Comparison of ENCODE assay signal across 11 mouse cellular contexts in the genomic region with DNA sequence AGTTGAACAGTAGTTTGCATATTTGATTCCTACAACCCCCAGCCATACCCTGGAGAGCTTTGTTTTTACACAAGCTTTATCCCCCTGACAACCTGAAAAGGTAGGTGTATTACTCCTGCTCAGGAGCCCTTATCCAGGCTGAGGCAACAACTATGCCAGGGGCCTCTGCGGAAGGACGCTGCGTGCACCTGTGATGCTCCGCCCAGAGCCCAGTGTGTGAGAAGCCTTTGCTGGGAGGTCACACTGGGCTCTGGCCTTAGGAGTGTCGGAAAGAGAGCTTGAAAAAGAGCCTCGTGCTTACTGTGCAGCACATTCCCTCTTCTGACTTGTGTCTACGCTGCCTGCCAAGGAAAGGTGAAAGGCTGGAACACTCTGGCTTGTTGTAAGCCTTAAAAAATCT. TPM values are rescaled to one million over a fixed set of nuclear protein-coding genes. Genes with fewer than 3 reads are reported as not detected.
DNase-seq lines count a peak whose midpoint lies in the region; ATAC-seq and TF ChIP-seq lines count a peak whose summit lies in the region.
"Had no signal": no experiment of that assay in that cellular context is flagged by ENCODE, and none has a peak within 500 bp of the region (broad histone marks: within the 10 kb centered on the region; RNA-seq: fewer than 3 reads in every experiment).

No protein-coding gene starts in this region.

- peak overlapping the region; percentile 26 for H3K4me3 ChIP-seq in erythroblast, embryonic 14.5 days (replicated peaks)
- no peak overlapping the region for H3K4me3 ChIP-seq in lung, embryonic 14.5 days (ENCODE audit: low read depth, low read length)
- no peak overlapping the region; a peak in 1 of 4 replicates for H3K4me3 ChIP-seq in liver, embryonic 14.5 days (ENCODE audit: insufficient read depth in 1 of 2, low read depth in 2 of 2, low read length in 2 of 2)
- H3K4me3 ChIP-seq: hindbrain, embryonic 15.5 days; left cerebral cortex, adult 2 months; midbrain, embryonic 15.5 days had no signal

- H3K27ac ChIP-seq in lung, embryonic 14.5 days (ENCODE audit: low read depth): peak overlapping the region; percentile 31; the same call in 1 of the 2 replicates
- H3K27ac ChIP-seq in liver, embryonic 14.5 days: peak overlapping the region; percentile 90
- H3K27ac ChIP-seq: hindbrain, embryonic 15.5 days; left cerebral cortex, adult 2 months; midbrain, embryonic 15.5 days had no signal

- no peaks in the 10 kb centered on the region for H3K27me3 ChIP-seq in erythroblast, embryonic 14.5 days (ENCODE audit: control insufficient read depth)
- no peaks in the 10 kb centered on the region for H3K27me3 ChIP-seq in lung, embryonic 14.5 days (ENCODE audit: insufficient read depth, low read length)
- no peaks in the 10 kb centered on the region for H3K27me3 ChIP-seq in liver, embryonic 14.5 days (ENCODE audit: control insufficient read depth, insufficient read depth, low read length)
- H3K27me3 ChIP-seq: hindbrain, embryonic 15.5 days; midbrain, embryonic 15.5 days had no signal

- H3K36me3 ChIP-seq in erythroblast, embryonic 14.5 days (ENCODE audit: control insufficient read depth): peaks cover 56% of the 10 kb centered on the region
- H3K36me3 ChIP-seq in lung, embryonic 14.5 days (ENCODE audit: insufficient read depth): no peaks in the 10 kb centered on the region
- H3K36me3 ChIP-seq in liver, embryonic 14.5 days (replicated peaks; ENCODE audit: control insufficient read depth, insufficient read depth, low read depth): no peaks in the 10 kb centered on the region; the same call in 1 of the 2 replicates
- H3K36me3 ChIP-seq: hindbrain, embryonic 15.5 days; midbrain, embryonic 15.5 days had no signal

- H3K9me3 ChIP-seq in erythroblast, embryonic 14.5 days (ENCODE audit: control insufficient read depth, low read length): no peaks in the 10 kb centered on the region
- no peaks in the 10 kb centered on the region for H3K9me3 ChIP-seq in lung, embryonic 14.5 days (ENCODE audit: low read depth, low read length)
- no peaks in the 10 kb centered on the region for H3K9me3 ChIP-seq in liver, embryonic 14.5 days (ENCODE audit: control insufficient read depth, low read length)
- H3K9me3 ChIP-seq: hindbrain, embryonic 15.5 days; midbrain, embryonic 15.5 days had no signal

- no peak for ATAC-seq in erythroblast, adult 5-6 weeks (replicated peaks; ENCODE audit: low FRiP score, poor library complexity, severe bottlenecking)
- peak; percentile 50; the same call in 1 of the 2 replicates for ATAC-seq in lung, embryonic 14.5 days (ENCODE audit: insufficient read depth)
- ATAC-seq in liver, embryonic 14.5 days (ENCODE audit: insufficient read depth): peak; percentile 42
- ATAC-seq: midbrain, embryonic 15.5 days had no signal

- peaks cover 78% of the 10 kb centered on the region for H3K4me1 ChIP-seq in erythroblast, embryonic 14.5 days (ENCODE audit: control insufficient read depth)
- no peaks in the 10 kb centered on the region for H3K4me1 ChIP-seq in lung, embryonic 14.5 days (ENCODE audit: insufficient read depth)
- peaks cover 42 to 47% of the 10 kb centered on the region in 2 experiments for H3K4me1 ChIP-seq in liver, embryonic 14.5 days (replicated peaks; ENCODE audit: control insufficient read depth in 2 of 2, insufficient read depth in 2 of 2, low read length in 1 of 2)

- 49% methylated on average over 7 of the region's 7 CpGs for WGBS in lung, embryonic 14.5 days
- WGBS in liver, embryonic 14.5 days (ENCODE audit: insufficient replicate concordance): 56% methylated on average over 7 of the region's 7 CpGs

- H3K9ac ChIP-seq in lung, embryonic 14.5 days: no peak overlapping the region
- peak overlapping the region; percentile 49; the same call in 1 of the 2 replicates for H3K9ac ChIP-seq in liver, embryonic 14.5 days (replicated peaks)
- H3K9ac ChIP-seq: hindbrain, embryonic 15.5 days; midbrain, embryonic 15.5 days had no signal

- no peak for TF ChIP-seq CTCF in lung, embryonic 14.5 days (IDR thresholded peaks at IDR 0.05; ENCODE audit: low read depth)
- no peak for TF ChIP-seq CTCF in liver, embryonic 14.5 days (IDR thresholded peaks at IDR 0.05; ENCODE audit: low read depth)

- no peak for TF ChIP-seq EP300 in liver, embryonic 14.5 days (IDR thresholded peaks at IDR 0.05; ENCODE audit: low read depth)

- no peak for DNase-seq in lung, embryonic 14.5 days
- no peak for DNase-seq in lung, postnatal 14 days
- no peak for DNase-seq in liver, embryonic 14.5 days (ENCODE audit: low read depth in 3 of 3, low spot score in 3 of 3)
- peak; percentile 60 for DNase-seq in testis, postnatal 10 days (ENCODE audit: low spot score)
- DNase-seq in natural killer cell, adult 2 months (ENCODE audit: low spot score in 2 of 2): no peak
- DNase-seq in layer of hippocampus, adult 11-12 months (ENCODE audit: low spot score): no peak

- H3K4me2 ChIP-seq in lung, embryonic 14.5 days: no peak overlapping the region
- peak overlapping the region; percentile 74 for H3K4me2 ChIP-seq in liver, embryonic 14.5 days (ENCODE audit: low read depth)
- H3K4me2 ChIP-seq: hindbrain, embryonic 15.5 days; midbrain, embryonic 15.5 days had no signal

RNA-seq across cellular contexts. Expression of a gene that starts 6.6 kb away (rescaled TPM):
- 1.3 and 1.8 TPM in 2 replicates for polyA plus RNA-seq in erythroblast, embryonic 14.5 days (2012)
- 6.9 and 11.7 TPM in 2 replicates for total RNA-seq in erythroblast, adult 5-6 weeks (2015; ENCODE audit: low replicate concordance)
- total RNA-seq in erythroblast, adult 5-6 weeks (2017; ENCODE audit: low replicate concordance): 18.7 and 20.4 TPM in 2 replicates
- 17.1 and 18.2 TPM in 2 replicates for polyA plus RNA-seq in lung, embryonic 14.5 days (2014; fragmentation: Nextera tagmentation; extraction: Ambion mirVana)
- polyA plus RNA-seq in liver, embryonic 14.5 days (2012; rRNA removed): 7.5 and 9.5 TPM in 2 replicates
- polyA plus RNA-seq in liver, embryonic 14.5 days (2014; fragmentation: Nextera tagmentation; extraction: Ambion mirVana): 10.2 and 11.6 TPM in 2 replicates

RNA-seq across cellular contexts. Expression of a gene that starts 6.7 kb away (rescaled TPM):
- polyA plus RNA-seq in erythroblast, embryonic 14.5 days (2012): 0.23 and 0.32 TPM in 2 replicates
- total RNA-seq in erythroblast, adult 5-6 weeks (2015; ENCODE audit: low replicate concordance): 7.1 and 13.6 TPM in 2 replicates
- 11.7 and 15.6 TPM in 2 replicates for total RNA-seq in erythroblast, adult 5-6 weeks (2017; ENCODE audit: low replicate concordance)
- polyA plus RNA-seq in lung, embryonic 14.5 days (2014; fragmentation: Nextera tagmentation; extraction: Ambion mirVana): 26.6 and 34.6 TPM in 2 replicates
- polyA plus RNA-seq in liver, embryonic 14.5 days (2012; rRNA removed): 4.0 and 6.5 TPM in 2 replicates
- 7.8 and 9.4 TPM in 2 replicates for polyA plus RNA-seq in liver, embryonic 14.5 days (2014; fragmentation: Nextera tagmentation; extraction: Ambion mirVana)

RNA-seq across cellular contexts. Expression of a gene that starts 34.9 kb away (rescaled TPM):
- polyA plus RNA-seq in erythroblast, embryonic 14.5 days (2012): 0.02 and 0.09 TPM in 2 replicates
- 3.3 and 6.0 TPM in 2 replicates for total RNA-seq in erythroblast, adult 5-6 weeks (2015; ENCODE audit: low replicate concordance)
- 2.1 and 10.3 TPM in 2 replicates for total RNA-seq in erythroblast, adult 5-6 weeks (2017; ENCODE audit: low replicate concordance)
- 20.6 and 21.0 TPM in 2 replicates for polyA plus RNA-seq in lung, embryonic 14.5 days (2014; fragmentation: Nextera tagmentation; extraction: Ambion mirVana)
- polyA plus RNA-seq in liver, embryonic 14.5 days (2012; rRNA removed): 1.5 and 2.6 TPM in 2 replicates
- 6.3 and 6.6 TPM in 2 replicates for polyA plus RNA-seq in liver, embryonic 14.5 days (2014; fragmentation: Nextera tagmentation; extraction: Ambion mirVana)
